Mouse (Mus musculus): Measurements from ENCODE around the gene Dgke. TPM values are rescaled to one million over a fixed set of nuclear protein-coding genes. Genes with fewer than 3 reads are reported as not detected.

Gene Dgke
- polyA plus RNA-seq, 1 experiment from 2014 or later: 9.5 TPM

GRCm38 (mm10) chr11:89030552-89030951 is 36.1 kb downstream of the Dgke start:
- no peak overlapping the region for H3K27ac ChIP-seq (replicated peaks)
- no peaks in the 10 kb centered on the region for H3K36me3 ChIP-seq
- ATAC-seq (ENCODE audit: low FRiP score, low read depth): no peak
- H3K9ac ChIP-seq (replicated peaks): no peak overlapping the region
- no peak overlapping the region for H3K4me3 ChIP-seq
- H3K27me3 ChIP-seq: no peaks in the 10 kb centered on the region
- WGBS: 74% methylated on average over 6 of the region's 6 CpGs
- no peak overlapping the region for H3K4me2 ChIP-seq (replicated peaks)
- H3K9me3 ChIP-seq: no peaks in the 10 kb centered on the region
- H3K4me1 ChIP-seq: no peaks in the 10 kb centered on the region

GRCm38 (mm10) chr11:89028871-89029405 is 37.7 kb downstream of the Dgke start:
- 70% methylated on average over 10 of the region's 10 CpGs for WGBS
- H3K4me3 ChIP-seq: no peak overlapping the region

GRCm38 (mm10) chr11:89027955-89028361 is 38.7 kb downstream of the Dgke start:
- ATAC-seq (ENCODE audit: low FRiP score, low read depth): no peak
- Histone ChIP-seq H3K4me1 (no peaks in the 10 kb centered on the region), H3K27me3 (no peaks in the 10 kb centered on the region), H3K9ac (replicated peaks) (no peak overlapping the region), H3K9me3 (no peaks in the 10 kb centered on the region), H3K4me3 (no peak overlapping the region), H3K4me2 (replicated peaks) (no peak overlapping the region), H3K27ac (replicated peaks) (no peak overlapping the region), H3K36me3 (no peaks in the 10 kb centered on the region)
- 83% methylated on average over 10 of the region's 10 CpGs for WGBS

More at GRCm38 (mm10) chr11:89028871-89029405, 37.7 kb downstream of the Dgke start:
- Histone ChIP-seq H3K9ac (replicated peaks) (no peak overlapping the region), H3K4me2 (replicated peaks) (no peak overlapping the region), H3K27me3 (no peaks in the 10 kb centered on the region), H3K36me3 (no peaks in the 10 kb centered on the region), H3K9me3 (no peaks in the 10 kb centered on the region), H3K27ac (replicated peaks) (no peak overlapping the region), H3K4me1 (no peaks in the 10 kb centered on the region)
- ATAC-seq (ENCODE audit: low FRiP score, low read depth): no peak

- Histone ChIP-seq H3K27me3 (no peaks in the 10 kb centered on the region), H3K4me1 (no peaks in the 10 kb centered on the region), H3K27ac (replicated peaks) (no peak overlapping the region), H3K4me2 (replicated peaks) (no peak overlapping the region), H3K4me3 (no peak overlapping the region), H3K9me3 (no peaks in the 10 kb centered on the region), H3K36me3 (no peaks in the 10 kb centered on the region), H3K9ac (replicated peaks) (no peak overlapping the region)
- 95% methylated on average over 3 of the region's 3 CpGs for WGBS
- ATAC-seq (ENCODE audit: low FRiP score, low read depth): no peak
Observed at GRCm38 (mm10) chr11:89026117-89026516, 40.5 kb downstream of the Dgke start.

GRCm38 (mm10) chr11:89025603-89026002 is 41.0 kb downstream of the Dgke start:
- Histone ChIP-seq H3K4me2 (replicated peaks) (no peak overlapping the region), H3K36me3 (no peaks in the 10 kb centered on the region), H3K27me3 (no peaks in the 10 kb centered on the region), H3K4me1 (no peaks in the 10 kb centered on the region), H3K9me3 (no peaks in the 10 kb centered on the region), H3K9ac (replicated peaks) (no peak overlapping the region), H3K4me3 (no peak overlapping the region), H3K27ac (replicated peaks) (no peak overlapping the region)
- no peak for ATAC-seq (ENCODE audit: low FRiP score, low read depth)
- WGBS: 80% methylated on average over 3 of the region's 3 CpGs

GRCm38 (mm10) chr11:89024181-89024881 is 42.3 kb downstream of the Dgke start:
- 80% methylated on average over 11 of the region's 11 CpGs for WGBS
- no peak overlapping the region for H3K4me3 ChIP-seq
- H3K4me1 ChIP-seq: no peaks in the 10 kb centered on the region
- H3K9me3 ChIP-seq: no peaks in the 10 kb centered on the region
- no peaks in the 10 kb centered on the region for H3K36me3 ChIP-seq
- no peak overlapping the region for H3K27ac ChIP-seq (replicated peaks)
- no peak overlapping the region for H3K4me2 ChIP-seq (replicated peaks)
- H3K9ac ChIP-seq (replicated peaks): no peak overlapping the region
- no peak for ATAC-seq (ENCODE audit: low FRiP score, low read depth)
- H3K27me3 ChIP-seq: no peaks in the 10 kb centered on the region

- 77% methylated on average over 10 of the region's 10 CpGs for WGBS
Observed at GRCm38 (mm10) chr11:89023477-89023876, 43.2 kb downstream of the Dgke start.

GRCm38 (mm10) chr11:89022120-89022731 is 44.4 kb downstream of the Dgke start:
- H3K4me1 ChIP-seq: no peaks in the 10 kb centered on the region
- no peaks in the 10 kb centered on the region for H3K9me3 ChIP-seq
- no peaks in the 10 kb centered on the region for H3K27me3 ChIP-seq
- no peaks in the 10 kb centered on the region for H3K36me3 ChIP-seq
- no peak overlapping the region for H3K9ac ChIP-seq (replicated peaks)
- H3K4me2 ChIP-seq (replicated peaks): no peak overlapping the region
- WGBS: 79% methylated on average over 8 of the region's 8 CpGs
- no peak overlapping the region for H3K27ac ChIP-seq (replicated peaks)
- no peak for ATAC-seq (ENCODE audit: low FRiP score, low read depth)
- H3K4me3 ChIP-seq: no peak overlapping the region

More at GRCm38 (mm10) chr11:89023477-89023876, 43.2 kb downstream of the Dgke start:
- H3K27ac ChIP-seq (replicated peaks): no peak overlapping the region
- H3K36me3 ChIP-seq: no peaks in the 10 kb centered on the region
- H3K4me2 ChIP-seq (replicated peaks): no peak overlapping the region
- no peak overlapping the region for H3K9ac ChIP-seq (replicated peaks)
- H3K4me1 ChIP-seq: no peaks in the 10 kb centered on the region
- H3K9me3 ChIP-seq: no peaks in the 10 kb centered on the region
- no peak overlapping the region for H3K4me3 ChIP-seq
- ATAC-seq (ENCODE audit: low FRiP score, low read depth): no peak
- H3K27me3 ChIP-seq: no peaks in the 10 kb centered on the region

- Histone ChIP-seq H3K4me3 (no peak overlapping the region), H3K4me2 (replicated peaks) (no peak overlapping the region), H3K27ac (replicated peaks) (no peak overlapping the region), H3K9me3 (no peaks in the 10 kb centered on the region), H3K27me3 (no peaks in the 10 kb centered on the region), H3K9ac (replicated peaks) (no peak overlapping the region), H3K4me1 (no peaks in the 10 kb centered on the region), H3K36me3 (no peaks in the 10 kb centered on the region)
- ATAC-seq (ENCODE audit: low FRiP score, low read depth): no peak
- WGBS: 80% methylated on average over 7 of the region's 7 CpGs
Observed at GRCm38 (mm10) chr11:89021687-89022086, 45.0 kb downstream of the Dgke start.

GRCm38 (mm10) chr11:89020681-89021305 is 45.9 kb downstream of the Dgke start:
- no peak overlapping the region for H3K27ac ChIP-seq (replicated peaks)
- H3K9ac ChIP-seq (replicated peaks): no peak overlapping the region
- no peaks in the 10 kb centered on the region for H3K9me3 ChIP-seq
- WGBS: 75% methylated on average over 9 of the region's 9 CpGs
- H3K36me3 ChIP-seq: no peaks in the 10 kb centered on the region
- no peak for ATAC-seq (ENCODE audit: low FRiP score, low read depth)
- no peak overlapping the region for H3K4me2 ChIP-seq (replicated peaks)
- no peaks in the 10 kb centered on the region for H3K4me1 ChIP-seq
- no peaks in the 10 kb centered on the region for H3K27me3 ChIP-seq
- H3K4me3 ChIP-seq: no peak overlapping the region

GRCm38 (mm10) chr11:89017514-89018182 is 49.0 kb downstream of the Dgke start:
- WGBS: 92% methylated on average over 9 of the region's 9 CpGs
- Histone ChIP-seq H3K4me2 (replicated peaks) (no peak overlapping the region), H3K27ac (replicated peaks) (no peak overlapping the region), H3K36me3 (no peaks in the 10 kb centered on the region), H3K4me1 (no peaks in the 10 kb centered on the region), H3K9ac (replicated peaks) (no peak overlapping the region), H3K9me3 (no peaks in the 10 kb centered on the region), H3K4me3 (no peak overlapping the region), H3K27me3 (no peaks in the 10 kb centered on the region)
- ATAC-seq (ENCODE audit: low FRiP score, low read depth): no peak

- H3K4me3 ChIP-seq: no peak overlapping the region
- no peaks in the 10 kb centered on the region for H3K27me3 ChIP-seq
- no peak overlapping the region for H3K27ac ChIP-seq (replicated peaks)
- no peaks in the 10 kb centered on the region for H3K4me1 ChIP-seq
- WGBS: 85% methylated on average over 5 of the region's 5 CpGs
- no peak overlapping the region for H3K9ac ChIP-seq (replicated peaks)
- no peaks in the 10 kb centered on the region for H3K9me3 ChIP-seq
- H3K36me3 ChIP-seq: no peaks in the 10 kb centered on the region
- no peak for ATAC-seq (ENCODE audit: low FRiP score, low read depth)
- no peak overlapping the region for H3K4me2 ChIP-seq (replicated peaks)
Observed at GRCm38 (mm10) chr11:89012241-89012640, 54.4 kb downstream of the Dgke start.
